Mouse (Mus musculus) heart, embryonic 12.5 days (tissue): ENCODE data around the gene Vps26c. TPM values are rescaled to one million over a fixed set of nuclear protein-coding genes. Genes with fewer than 3 reads are reported as not detected.

Experiments
- ATAC-seq: fragments of 200-750 bp; cut with Nextera tagmentation; 2 replicates; pipeline ENCODE4 v1.8.0; 2017; ENCODE audit warnings: moderate TSS enrichment, moderate library complexity; ENCODE audit not compliant: insufficient number of reproducible peaks, low FRiP score
- H3K27ac ChIP-seq: fragments of 300-500 bp; sonication (generic); 2 replicates; pipeline ENCODE4 v1.5.1; 2016; ENCODE audit warnings: mild to moderate bottlenecking, moderate library complexity; ENCODE audit not compliant: poor library complexity, severe bottlenecking
- H3K27me3 ChIP-seq: fragments of 300-500 bp; sonication (generic); replicated peaks from 2 replicates; pipeline ENCODE4 v1.6.1; 2016; ENCODE audit warnings: mild to moderate bottlenecking, moderate library complexity
- H3K36me3 ChIP-seq: fragments of 300-500 bp; sonication (generic); 2 replicates; pipeline ENCODE4 v1.6.1; 2016; ENCODE audit warnings: mild to moderate bottlenecking, moderate library complexity
- H3K4me1 ChIP-seq: fragments of 300-500 bp; sonication (generic); replicated peaks from 2 replicates; pipeline ENCODE4 v1.6.1; 2016; ENCODE audit warnings: mild to moderate bottlenecking
- H3K4me2 ChIP-seq: fragments of 300-500 bp; sonication (generic); 2 replicates; pipeline ENCODE4 v1.6.1; 2016; ENCODE audit warnings: mild to moderate bottlenecking, moderate library complexity
- H3K4me3 ChIP-seq: fragments of 300-500 bp; sonication (generic); 2 replicates; pipeline ENCODE4 v1.5.1; 2016; ENCODE audit warnings: mild to moderate bottlenecking
- H3K9ac ChIP-seq: fragments of 300-500 bp; sonication (generic); 2 replicates; pipeline ENCODE4 v1.6.1; 2016; ENCODE audit warnings: mild to moderate bottlenecking, moderate library complexity
- H3K9me3 ChIP-seq: fragments of 300-500 bp; sonication (generic); replicated peaks from 2 replicates; pipeline ENCODE4 v1.6.1; 2016; ENCODE audit warnings: mild to moderate bottlenecking, moderate library complexity
- WGBS: fragments of 180-500 bp; shearing (Covaris S2); methylation state at CpG from one replicate; pipeline ENCODE4 v1.1.7; 2016; 5-methylcytosine and 5-hydroxymethylcytosine counted together
- polyA plus RNA-seq: library from polyadenylated mRNA; unstranded; fragments of >200 nt; fragmentation: Nextera tagmentation; extraction: Ambion mirVana; gene quantifications from 2 replicates; pipeline ENCODE4 v1.2.1, GENCODE M21; 2016

The Vps26c gene
- polyA plus RNA-seq, 1 experiment from 2014 or later = 48.9 TPM

- Histone ChIP-seq H3K27me3 (no peaks in the 10 kb centered on the region), H3K4me1 (peaks cover 15% of the 10 kb centered on the region), H3K9ac (0 out of 2 replicates have a peak overlapping the region, but pooled peaks have one; percentile 13), H3K4me3 (no peak overlapping the region), H3K9me3 (0 out of 2 replicates have a peak, but pooled peaks cover 3% of the 10 kb centered on the region), H3K27ac (peak overlapping the region; percentile 89), H3K36me3 (no peaks in the 10 kb centered on the region), H3K4me2 (peak overlapping the region; percentile 35)
- 27% methylated on average over 11 of the region's 11 CpGs for whole genome bisulfite sequencing
- peak; percentile 59 for ATAC-seq
Observed at GRCm38 (mm10) chr16:94544540-94545105, 18.0 kb upstream of the Vps26c start.

GRCm38 (mm10) chr16:94542898-94543297 is 16.3 kb upstream of the Vps26c start:
- ATAC-seq = no peak
- 94% methylated on average over 8 of the region's 8 CpGs for WGBS

GRCm38 (mm10) chr16:94540140-94540539 is 13.5 kb upstream of the Vps26c start:
- H3K4me3 ChIP-seq = no peak overlapping the region
- H3K27me3 ChIP-seq = no peaks in the 10 kb centered on the region
- H3K9ac ChIP-seq = no peak overlapping the region
- no peak overlapping the region for H3K27ac ChIP-seq
- ATAC-seq = no peak
- WGBS = 92% methylated on average over 9 of the region's 9 CpGs
- H3K4me1 ChIP-seq = peaks cover 25% of the 10 kb centered on the region
- no peak overlapping the region for H3K4me2 ChIP-seq
- no peaks in the 10 kb centered on the region for H3K36me3 ChIP-seq
- H3K9me3 ChIP-seq = 0 out of 2 replicates have a peak, but pooled peaks cover 1% of the 10 kb centered on the region

More at GRCm38 (mm10) chr16:94542898-94543297, 16.3 kb upstream of the Vps26c start:
- Histone ChIP-seq H3K27me3 (no peaks in the 10 kb centered on the region), H3K9ac (no peak overlapping the region), H3K9me3 (0 out of 2 replicates have a peak, but pooled peaks cover 3% of the 10 kb centered on the region), H3K4me2 (no peak overlapping the region), H3K4me3 (no peak overlapping the region), H3K27ac (no peak overlapping the region), H3K36me3 (no peaks in the 10 kb centered on the region), H3K4me1 (peaks cover 15% of the 10 kb centered on the region)

- Histone ChIP-seq H3K9me3 (no peaks in the 10 kb centered on the region), H3K4me2 (no peak overlapping the region), H3K36me3 (no peaks in the 10 kb centered on the region), H3K27ac (peak overlapping the region; percentile 2; the same call in 1 of the 2 replicates), H3K27me3 (no peaks in the 10 kb centered on the region), H3K4me3 (no peak overlapping the region), H3K9ac (no peak overlapping the region), H3K4me1 (peaks cover 12% of the 10 kb centered on the region)
- ATAC-seq = 0 out of 2 replicates have a peak, but pooled peaks have one; percentile 2
- WGBS = 65% methylated on average over 9 of the region's 9 CpGs
Observed at GRCm38 (mm10) chr16:94537159-94537527, 10.5 kb upstream of the Vps26c start.

- Histone ChIP-seq H3K27ac (peak overlapping the region; percentile 2; the same call in 1 of the 2 replicates), H3K9me3 (no peaks in the 10 kb centered on the region), H3K36me3 (no peaks in the 10 kb centered on the region), H3K27me3 (no peaks in the 10 kb centered on the region), H3K4me3 (no peak overlapping the region), H3K9ac (no peak overlapping the region), H3K4me1 (peaks cover 12% of the 10 kb centered on the region), H3K4me2 (no peak overlapping the region)
- 77% methylated on average over 7 of the region's 7 CpGs for WGBS
- ATAC-seq = no peak
Observed at GRCm38 (mm10) chr16:94536417-94537158, 10.0 kb upstream of the Vps26c start.

GRCm38 (mm10) chr16:94535716-94536115 is 9.1 kb upstream of the Vps26c start:
- H3K4me2 ChIP-seq = no peak overlapping the region
- H3K27ac ChIP-seq = no peak overlapping the region
- 83% methylated on average over 5 of the region's 5 CpGs for WGBS
- H3K9ac ChIP-seq = no peak overlapping the region
- H3K4me3 ChIP-seq = no peak overlapping the region
- ATAC-seq = no peak
- H3K4me1 ChIP-seq = peaks cover 12% of the 10 kb centered on the region
- no peaks in the 10 kb centered on the region for H3K36me3 ChIP-seq
- no peaks in the 10 kb centered on the region for H3K27me3 ChIP-seq
- no peaks in the 10 kb centered on the region for H3K9me3 ChIP-seq

- H3K27ac ChIP-seq = no peak overlapping the region
- no peak overlapping the region for H3K4me3 ChIP-seq
- H3K36me3 ChIP-seq = no peaks in the 10 kb centered on the region
- H3K9ac ChIP-seq = no peak overlapping the region
- peaks cover 12% of the 10 kb centered on the region for H3K4me1 ChIP-seq
- no peaks in the 10 kb centered on the region for H3K27me3 ChIP-seq
- WGBS = 73% methylated on average over 6 of the region's 6 CpGs
- no peak overlapping the region for H3K4me2 ChIP-seq
- no peaks in the 10 kb centered on the region for H3K9me3 ChIP-seq
- ATAC-seq = no peak
Observed at GRCm38 (mm10) chr16:94533679-94534078, 7.0 kb upstream of the Vps26c start.

- Histone ChIP-seq H3K4me3 (no peak overlapping the region), H3K27ac (no peak overlapping the region), H3K9ac (no peak overlapping the region), H3K4me2 (no peak overlapping the region), H3K4me1 (peaks cover 7% of the 10 kb centered on the region), H3K36me3 (no peaks in the 10 kb centered on the region), H3K9me3 (no peaks in the 10 kb centered on the region), H3K27me3 (no peaks in the 10 kb centered on the region)
- ATAC-seq = no peak
- 77% methylated on average over 4 of the region's 4 CpGs for WGBS
Observed at GRCm38 (mm10) chr16:94531268-94531667, 4.6 kb upstream of the Vps26c start.

- no peak for ATAC-seq
- WGBS = 51% methylated on average over 3 of the region's 3 CpGs
- H3K27me3 ChIP-seq = no peaks in the 10 kb centered on the region
- peak overlapping the region; percentile 80 for H3K9ac ChIP-seq
- H3K4me1 ChIP-seq = peaks cover 30% of the 10 kb centered on the region
- peak overlapping the region; percentile 92 for H3K27ac ChIP-seq
- no peaks in the 10 kb centered on the region for H3K9me3 ChIP-seq
- H3K4me2 ChIP-seq = peak overlapping the region; percentile 71
- H3K36me3 ChIP-seq = no peaks in the 10 kb centered on the region
- H3K4me3 ChIP-seq = peak overlapping the region; percentile 73
Observed at GRCm38 (mm10) chr16:94527546-94527945, 916 bp upstream of the Vps26c start.

- Histone ChIP-seq H3K4me2 (peak overlapping the region; percentile 71), H3K27me3 (no peaks in the 10 kb centered on the region), H3K4me1 (peaks cover 30% of the 10 kb centered on the region), H3K4me3 (peak overlapping the region; percentile 73), H3K36me3 (no peaks in the 10 kb centered on the region), H3K9me3 (no peaks in the 10 kb centered on the region), H3K27ac (peak overlapping the region; percentile 92), H3K9ac (peak overlapping the region; percentile 80)
- WGBS = 4% methylated on average over 13 of the region's 13 CpGs
- ATAC-seq = no peak
Observed at GRCm38 (mm10) chr16:94527152-94527534, 513 bp upstream of the Vps26c start.

GRCm38 (mm10) chr16:94525955-94526343 is 681 bp downstream of the Vps26c start:
- Histone ChIP-seq H3K36me3 (no peaks in the 10 kb centered on the region), H3K27ac (peak overlapping the region; percentile 92), H3K9me3 (no peaks in the 10 kb centered on the region), H3K4me1 (peaks cover 37% of the 10 kb centered on the region), H3K27me3 (no peaks in the 10 kb centered on the region), H3K4me2 (peak overlapping the region; percentile 71), H3K4me3 (peak overlapping the region; percentile 73), H3K9ac (peak overlapping the region; percentile 76)
- WGBS = 0% methylated on average over 24 of the region's 24 CpGs
- peak; percentile 70 for ATAC-seq
